ENCODE assay signal across 8 mouse cellular contexts in the genomic region with DNA sequence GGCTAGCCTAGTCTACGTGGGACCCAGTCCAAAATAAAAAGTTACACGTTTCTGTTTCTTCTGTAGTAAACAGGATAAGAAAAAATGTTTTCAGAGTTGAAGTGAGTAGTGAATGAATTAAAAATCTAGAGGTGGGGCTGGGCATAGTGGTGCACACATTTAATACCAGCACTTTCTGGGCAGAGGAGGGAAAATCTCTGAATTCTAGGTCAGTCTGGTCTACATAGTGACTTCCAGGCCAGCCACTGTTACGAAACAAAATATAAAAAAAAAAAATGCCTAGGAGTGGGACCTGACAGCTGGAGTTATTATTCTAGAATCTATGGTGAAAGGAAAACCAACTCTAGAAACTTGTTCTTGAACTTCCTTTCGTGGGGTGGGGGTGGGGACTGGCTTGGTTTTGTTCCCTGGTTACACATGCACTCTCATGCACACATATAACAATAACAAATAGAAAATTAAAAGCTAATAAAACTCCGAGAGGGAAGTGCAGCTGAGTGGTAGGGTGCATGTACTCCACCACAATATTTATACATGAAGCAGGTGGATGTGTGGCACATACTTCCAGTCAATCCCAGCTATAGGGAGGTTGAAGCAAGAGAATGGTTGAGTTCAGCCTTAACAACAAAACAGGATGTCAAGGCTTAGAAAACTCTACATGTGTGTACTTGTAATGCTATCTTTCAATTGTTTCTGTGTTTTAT. TPM values are rescaled to one million over a fixed set of nuclear protein-coding genes. Genes with fewer than 3 reads are reported as not detected.
DNase-seq lines count a peak whose midpoint lies in the region; ATAC-seq and TF ChIP-seq lines count a peak whose summit lies in the region.

No protein-coding gene starts in this region.

- ATAC-seq in embryonic facial prominence, embryonic 15.5 days (ENCODE audit: insufficient number of reproducible peaks, low FRiP score, low TSS enrichment, low read depth): no peak
- ATAC-seq in intestine, embryonic 15.5 days: peak; percentile 30

- TF ChIP-seq CTCF in left cerebral cortex, adult 2 months (IDR thresholded peaks at IDR 0.05): no peak

- peak overlapping the region; percentile 70 for H3K4me3 ChIP-seq in left cerebral cortex, adult 2 months
- peak overlapping the region; percentile 91 for H3K4me3 ChIP-seq in embryonic facial prominence, embryonic 15.5 days (replicated peaks)
- peak overlapping the region; percentile 95 for H3K4me3 ChIP-seq in intestine, embryonic 15.5 days (replicated peaks)
- H3K4me3 ChIP-seq in myocyte: peak overlapping the region; percentile 64

- H3K9me3 ChIP-seq in embryonic facial prominence, embryonic 15.5 days (replicated peaks): no peaks in the 10 kb centered on the region
- no peaks in the 10 kb centered on the region for H3K9me3 ChIP-seq in intestine, embryonic 15.5 days

- 52% methylated on average over 5 of the region's 5 CpGs for WGBS in embryonic facial prominence, embryonic 15.5 days
- WGBS in intestine, embryonic 15.5 days: 47% methylated on average over 5 of the region's 5 CpGs

- peaks cover 15% of the 10 kb centered on the region for H3K36me3 ChIP-seq in embryonic facial prominence, embryonic 15.5 days
- no peaks in the 10 kb centered on the region; the same call in 1 of the 2 replicates for H3K36me3 ChIP-seq in intestine, embryonic 15.5 days
- H3K36me3 ChIP-seq in myocyte (ENCODE audit: control insufficient read depth, insufficient read depth): peaks cover 4% of the 10 kb centered on the region

- DNase-seq in left cerebral cortex, adult 2 months (ENCODE audit: extremely low spot score in 1 of 2, low spot score in 2 of 2): no peak
- DNase-seq in left cerebral cortex, postnatal 25 days (ENCODE audit: low spot score in 2 of 2): no peak
- DNase-seq in B cell, adult 2 months: no peak
- DNase-seq in layer of hippocampus, adult 9-10 months (ENCODE audit: low spot score): no peak
- DNase-seq in cerebellum, adult 9-10 months: no peak

- peak overlapping the region; percentile 50 for H3ac ChIP-seq in myocyte (ENCODE audit: control insufficient read depth, insufficient read length)

- H3K4me1 ChIP-seq in embryonic facial prominence, embryonic 15.5 days: peaks cover 20% of the 10 kb centered on the region
- peaks cover 13% of the 10 kb centered on the region for H3K4me1 ChIP-seq in intestine, embryonic 15.5 days (replicated peaks)

- H3K9ac ChIP-seq in embryonic facial prominence, embryonic 15.5 days: no peak overlapping the region
- no peak overlapping the region for H3K9ac ChIP-seq in intestine, embryonic 15.5 days

- intact Hi-C loops in left cerebral cortex, adult 2 months (cut with DNase I): loop anchor here (2.0 to 5.0 kb wide), 2 partner anchors 22 to 55 kb away; partner anchors contain the start of gene Xbp1
- intact Hi-C loops in left cerebral cortex, postnatal 25 days (cut with DNase I): loop anchor here (5.0 kb wide), 2 partner anchors 150 to 165 kb away; no protein-coding TSS in a partner anchor

- H3K4me2 ChIP-seq in embryonic facial prominence, embryonic 15.5 days (replicated peaks): peak overlapping the region; percentile 62
- peak overlapping the region; percentile 70 for H3K4me2 ChIP-seq in intestine, embryonic 15.5 days (replicated peaks)
- H3K4me2 ChIP-seq in myocyte (ENCODE audit: low read depth): peak overlapping the region; percentile 72

- H3K27ac ChIP-seq in left cerebral cortex, adult 2 months: no peak overlapping the region
- H3K27ac ChIP-seq in embryonic facial prominence, embryonic 15.5 days (replicated peaks): peak overlapping the region; percentile 76; the same call in 1 of the 2 replicates
- H3K27ac ChIP-seq in intestine, embryonic 15.5 days: no peak overlapping the region

- no peaks in the 10 kb centered on the region for H3K27me3 ChIP-seq in embryonic facial prominence, embryonic 15.5 days
- H3K27me3 ChIP-seq in intestine, embryonic 15.5 days (replicated peaks): no peaks in the 10 kb centered on the region
- no peaks in the 10 kb centered on the region for H3K27me3 ChIP-seq in myocyte (ENCODE audit: control insufficient read depth, insufficient read depth, insufficient read length)

- peaks cover 34% of the 10 kb centered on the region for H3K79me2 ChIP-seq in myocyte (ENCODE audit: control insufficient read depth, insufficient read depth)

- TF ChIP-seq POLR2A in myocyte (IDR thresholded peaks at IDR 0.05; ENCODE audit: insufficient read length, low read depth): no peak

TF ChIP-seq in myocyte, 11 proteins besides CTCF, POLR2A, EP300 and RAD21:
- TF ChIP-seq CEBPB (IDR thresholded peaks at IDR 0.05; ENCODE audit: insufficient read depth, poor library complexity, severe bottlenecking) (no peak), USF1 (IDR thresholded peaks at IDR 0.05; ENCODE audit: low read depth) (no peak), TCF3 (IDR thresholded peaks at IDR 0.05; ENCODE audit: insufficient read length, low read depth) (no peak), MYOD1 (IDR thresholded peaks at IDR 0.05; ENCODE audit: control insufficient read depth in 1 of 3, insufficient read length in 2 of 3, low read depth in 2 of 3) (no peak), MAX (IDR thresholded peaks at IDR 0.05; ENCODE audit: low read depth) (no peak), MYOG (IDR thresholded peaks at IDR 0.05; ENCODE audit: control insufficient read depth in 1 of 3, insufficient read depth in 1 of 3, insufficient read length in 2 of 3, low read depth in 2 of 3) (no peak), SRF (IDR thresholded peaks at IDR 0.05; ENCODE audit: control insufficient read depth, insufficient read length, low read depth) (no peak), TCF12 (IDR thresholded peaks at IDR 0.05; ENCODE audit: insufficient read depth, poor library complexity, severe bottlenecking) (no peak), E2F4 (IDR thresholded peaks at IDR 0.05; ENCODE audit: insufficient read depth) (no peak)

RNA-seq across cellular contexts. Expression of gene Ccdc117, which starts 0.6 kb away (rescaled TPM):
- 10 to 100 TPM; 14.7 to 16.3 TPM for total RNA-seq in left cerebral cortex, adult 2 months (2021)
- 10 to 100 TPM; 13.8 to 15.4 TPM for total RNA-seq in left cerebral cortex, postnatal 25 days (2021)
- 17.7 and 19.2 TPM in 2 replicates for polyA plus RNA-seq in embryonic facial prominence, embryonic 15.5 days (2015; fragmentation: Nextera tagmentation; extraction: Ambion mirVana)
- 15.4 and 17.7 TPM in 2 replicates for polyA plus RNA-seq in intestine, embryonic 15.5 days (2015; fragmentation: Nextera tagmentation; extraction: Ambion mirVana)
- 9.0 TPM for polyA plus RNA-seq in myocyte (2012; fragmentation: generic; extraction: Trizol)

RNA-seq across cellular contexts. Expression of gene Xbp1, which starts 22.2 kb away (rescaled TPM):
- 100 to 1,000 TPM in 1 of 2 experiments, 10 to 100 TPM in 1; 96.6 to 121 TPM for total RNA-seq in left cerebral cortex, adult 2 months (2021)
- total RNA-seq in left cerebral cortex, postnatal 25 days (2021): 100 to 1,000 TPM; 112 to 119 TPM
- 209 and 218 TPM in 2 replicates for polyA plus RNA-seq in embryonic facial prominence, embryonic 15.5 days (2015; fragmentation: Nextera tagmentation; extraction: Ambion mirVana)
- 237 and 255 TPM in 2 replicates for polyA plus RNA-seq in intestine, embryonic 15.5 days (2015; fragmentation: Nextera tagmentation; extraction: Ambion mirVana)
- polyA plus RNA-seq in myocyte (2012; fragmentation: generic; extraction: Trizol): 102 TPM

RNA-seq across cellular contexts. Expression of gene Ankrd36, which starts 26.9 kb away (rescaled TPM):
- total RNA-seq in left cerebral cortex, adult 2 months (2021): not detected
- not detected for total RNA-seq in left cerebral cortex, postnatal 25 days (2021)
- not detected in 2 replicates for polyA plus RNA-seq in embryonic facial prominence, embryonic 15.5 days (2015; fragmentation: Nextera tagmentation; extraction: Ambion mirVana)
- polyA plus RNA-seq in intestine, embryonic 15.5 days (2015; fragmentation: Nextera tagmentation; extraction: Ambion mirVana): 0.08 and 0.16 TPM in 2 replicates
- not detected for polyA plus RNA-seq in myocyte (2012; fragmentation: generic; extraction: Trizol)
